Mouse (Mus musculus) limb, embryonic 13.5 days (tissue): ENCODE results near the gene Heatr3. TPM values are rescaled to one million over a fixed set of nuclear protein-coding genes. Genes with fewer than 3 reads are reported as not detected.
"Not testable (repeated sequence)": the region's sequence is repeated elsewhere in the genome, so short reads cannot be mapped to it uniquely, and the experiment has no call there.

ENCODE experiments used
- ATAC-seq: fragments of 200-750 bp; cut with Nextera tagmentation; 2 replicates; pipeline ENCODE4 v1.8.0; 2017; ENCODE audit warnings: low read depth, moderate number of reproducible peaks, moderate TSS enrichment; ENCODE audit not compliant: low FRiP score
- H3K27ac ChIP-seq: fragments of 300-500 bp; sonication (generic); 2 replicates; pipeline ENCODE4 v1.5.1; 2015; ENCODE audit warnings: inconsistent platforms, mild to moderate bottlenecking, moderate library complexity
- H3K27me3 ChIP-seq: fragments of 300-500 bp; sonication (generic); 2 replicates; pipeline ENCODE4 v1.6.1; 2015; ENCODE audit warnings: mild to moderate bottlenecking, inconsistent platforms
- H3K36me3 ChIP-seq: fragments of 300-500 bp; sonication (generic); 2 replicates; pipeline ENCODE4 v1.6.1; 2015; ENCODE audit warnings: inconsistent platforms, mild to moderate bottlenecking, moderate library complexity
- H3K4me1 ChIP-seq: fragments of 300-500 bp; sonication (generic); 2 replicates; pipeline ENCODE4 v1.6.1; 2015; ENCODE audit warnings: inconsistent platforms
- H3K4me2 ChIP-seq: fragments of 300-500 bp; sonication (generic); replicated peaks from 2 replicates; pipeline ENCODE4 v1.6.1; 2015; ENCODE audit warnings: inconsistent platforms, mild to moderate bottlenecking, moderate library complexity
- H3K4me3 ChIP-seq: fragments of 300-500 bp; sonication (generic); 2 replicates; pipeline ENCODE4 v1.5.1; 2015; ENCODE audit warnings: moderate library complexity, mild to moderate bottlenecking, inconsistent platforms
- H3K9ac ChIP-seq: fragments of 300-500 bp; sonication (generic); 2 replicates; pipeline ENCODE4 v1.6.1; 2015; ENCODE audit warnings: mild to moderate bottlenecking, inconsistent platforms
- H3K9me3 ChIP-seq: fragments of 300-500 bp; sonication (generic); 2 replicates; pipeline ENCODE4 v1.6.1; 2016; ENCODE audit warnings: inconsistent platforms
- WGBS: fragments of 180-500 bp; shearing (Covaris S2); methylation state at CpG from one replicate; pipeline ENCODE4 v1.1.7; 2015; 5-methylcytosine and 5-hydroxymethylcytosine counted together
- polyA plus RNA-seq: library from polyadenylated mRNA; unstranded; fragments of >200 nt; fragmentation: Nextera tagmentation; extraction: Ambion mirVana; gene quantifications from 2 replicates; pipeline ENCODE4 v1.2.1, GENCODE M21; 2015

Gene Heatr3
- polyA plus RNA-seq, 1 experiment from 2014 or later = 52.0 TPM

DNA sequence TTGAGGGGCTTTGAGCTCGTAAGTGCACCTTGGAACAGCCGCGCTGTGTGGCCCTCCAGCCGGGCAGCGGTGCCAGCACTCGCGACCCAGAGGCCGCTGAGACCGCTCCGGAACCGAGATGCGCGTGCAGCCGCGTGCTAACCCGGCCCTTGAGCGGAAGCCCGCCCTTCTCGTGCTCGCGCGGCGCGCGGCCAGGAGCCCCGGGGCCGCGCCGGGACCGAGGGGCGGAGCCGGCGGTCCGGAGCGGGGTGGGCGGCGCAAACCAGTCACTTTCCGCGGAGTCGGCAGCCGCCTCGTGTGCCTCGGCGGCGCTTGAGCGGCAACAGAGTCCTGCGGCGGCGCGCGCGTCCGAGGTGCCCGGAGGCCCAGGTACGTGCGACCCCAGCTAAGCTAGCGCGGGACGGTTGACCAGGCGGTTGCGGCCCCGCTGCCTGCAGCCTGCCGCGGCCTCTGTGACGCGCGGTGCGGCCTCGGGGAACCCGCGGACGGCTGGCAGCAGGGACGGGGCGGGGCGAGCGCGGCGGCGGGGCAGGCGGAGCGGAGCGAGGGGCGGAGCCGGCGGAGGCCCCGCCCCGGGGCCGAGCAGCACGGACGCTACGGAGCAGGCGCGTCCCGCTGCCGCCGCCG lies 61.4 kb downstream of the Heatr3 start, which contains the start of gene Tent4b:
Gene Tent4b (plus strand): TSS at position 269 of the 627 bp plus-strand sequence.
- Histone ChIP-seq H3K9me3 (no peaks in the 10 kb centered on the region), H3K4me2 (peak within 1 kb of the TSS; percentile 95), H3K4me1 (peaks cover 34% of the 10 kb centered on the region), H3K4me3 (peak within 1 kb of the TSS; percentile 80), H3K27ac (peak within 1 kb of the TSS; percentile 95), H3K9ac (peak within 1 kb of the TSS; percentile 82), H3K27me3 (no peaks in the 10 kb centered on the region), H3K36me3 (peaks cover 5% of the 10 kb centered on the region; the same call in 1 of the 2 replicates)
- WGBS = under 1% methylated on average over 38 of the region's 97 CpGs
- ATAC-seq = peak; percentile 94

GRCm38 (mm10) chr8:88199700-88200601 lies 62.3 kb downstream of the Heatr3 start:
- no peaks in the 10 kb centered on the region for H3K27me3 ChIP-seq
- H3K4me2 ChIP-seq = peak overlapping the region; percentile 95
- no peaks in the 10 kb centered on the region for H3K9me3 ChIP-seq
- ATAC-seq = peak; percentile 49
- peak overlapping the region; percentile 82 for H3K9ac ChIP-seq
- peaks cover 34% of the 10 kb centered on the region for H3K4me1 ChIP-seq
- WGBS = under 1% methylated on average over 88 of the region's 117 CpGs
- H3K27ac ChIP-seq = peak overlapping the region; percentile 95; the same call in 1 of the 2 replicates
- peak overlapping the region; percentile 80 for H3K4me3 ChIP-seq
- peaks cover 5% of the 10 kb centered on the region for H3K36me3 ChIP-seq

DNA sequence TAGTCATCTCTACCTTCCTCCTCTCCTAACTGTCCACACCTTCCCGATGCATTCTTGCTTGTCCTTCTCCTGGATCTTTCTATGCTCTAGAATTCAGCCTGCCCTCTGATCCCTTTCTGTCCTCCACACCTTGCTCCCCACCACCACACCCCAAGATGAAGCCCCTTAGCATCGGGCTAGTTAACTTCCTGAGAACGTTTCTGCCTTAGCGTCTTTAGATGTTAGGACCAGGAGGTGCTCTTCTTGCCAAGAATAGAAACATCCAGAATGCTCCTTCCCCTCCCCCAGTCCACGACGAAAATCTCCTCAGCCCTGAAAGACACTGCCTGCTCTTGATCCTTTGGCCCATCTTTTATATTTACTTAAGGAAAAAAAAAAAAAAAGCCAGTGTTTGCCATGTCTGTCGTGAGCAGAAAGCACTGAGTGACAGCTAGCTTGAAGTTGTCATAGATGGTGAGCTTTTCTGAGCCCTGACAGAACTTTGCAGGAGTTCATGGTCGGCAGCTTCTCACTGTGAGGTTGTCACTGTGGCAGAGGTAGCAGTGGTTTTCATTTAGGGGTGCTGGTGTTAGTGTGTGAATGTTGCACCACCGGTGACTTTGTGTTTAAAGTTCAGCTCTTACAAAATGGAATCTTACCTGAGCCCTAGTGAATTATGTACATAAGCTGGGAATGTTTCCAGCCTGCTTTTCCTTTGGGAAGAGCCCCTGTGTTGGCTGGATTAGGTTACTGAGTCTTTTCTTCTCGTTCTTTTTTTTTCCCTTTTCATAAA lies 63.3 kb downstream of the Heatr3 start:
- Histone ChIP-seq H3K27me3 (no peaks in the 10 kb centered on the region), H3K4me1 (peaks cover 34% of the 10 kb centered on the region), H3K36me3 (peaks cover 10% of the 10 kb centered on the region), H3K4me2 (peak overlapping the region; percentile 95), H3K9ac (peak overlapping the region; percentile 82), H3K27ac (no peak overlapping the region), H3K4me3 (peak overlapping the region; percentile 80), H3K9me3 (no peaks in the 10 kb centered on the region)
- WGBS = 17% methylated on average over 10 of the region's 10 CpGs
- no peak for ATAC-seq

- Histone ChIP-seq H3K36me3 (peaks cover 13% of the 10 kb centered on the region), H3K4me3 (peak overlapping the region; percentile 80; the same call in 1 of the 2 replicates), H3K4me2 (peak overlapping the region; percentile 95), H3K9ac (peak overlapping the region; percentile 82; the same call in 1 of the 2 replicates), H3K27ac (peak overlapping the region; percentile 22; the same call in 1 of the 2 replicates), H3K9me3 (no peaks in the 10 kb centered on the region), H3K27me3 (no peaks in the 10 kb centered on the region), H3K4me1 (peaks cover 34% of the 10 kb centered on the region)
- 35% methylated on average over 3 of the region's 3 CpGs for WGBS
- ATAC-seq = no peak
Measured at GRCm38 (mm10) chr8:88201641-88202040, 64.0 kb downstream of the Heatr3 start.

GRCm38 (mm10) chr8:88206016-88206415 lies 68.4 kb downstream of the Heatr3 start:
- no peak for ATAC-seq
- WGBS = 88% methylated on average over 9 of the region's 9 CpGs
- H3K9ac ChIP-seq = no peak overlapping the region
- no peak overlapping the region for H3K27ac ChIP-seq
- no peak overlapping the region for H3K4me2 ChIP-seq
- no peak overlapping the region for H3K4me3 ChIP-seq
- H3K4me1 ChIP-seq = peaks cover 26% of the 10 kb centered on the region
- H3K36me3 ChIP-seq = peaks cover 22% of the 10 kb centered on the region
- no peaks in the 10 kb centered on the region for H3K9me3 ChIP-seq
- H3K27me3 ChIP-seq = no peaks in the 10 kb centered on the region

GRCm38 (mm10) chr8:88207121-88207821 lies 69.6 kb downstream of the Heatr3 start:
- no peak overlapping the region for H3K4me3 ChIP-seq
- H3K4me1 ChIP-seq = peaks cover 16% of the 10 kb centered on the region
- no peak overlapping the region for H3K4me2 ChIP-seq
- no peak overlapping the region for H3K9ac ChIP-seq
- no peaks in the 10 kb centered on the region for H3K27me3 ChIP-seq
- ATAC-seq = no peak
- H3K27ac ChIP-seq = no peak overlapping the region
- H3K36me3 ChIP-seq = peaks cover 22% of the 10 kb centered on the region
- H3K9me3 ChIP-seq = no peaks in the 10 kb centered on the region
- 84% methylated on average over 7 of the region's 7 CpGs for WGBS

GRCm38 (mm10) chr8:88209930-88210827 lies 72.5 kb downstream of the Heatr3 start:
- H3K27ac ChIP-seq, H3K4me3 ChIP-seq, H3K4me1 ChIP-seq, H3K27me3 ChIP-seq, H3K4me2 ChIP-seq, H3K9ac ChIP-seq, H3K9me3 ChIP-seq, ATAC-seq: not testable (repeated sequence)
- H3K36me3 ChIP-seq = peaks cover 18% of the 10 kb centered on the region
- WGBS = 95% methylated on average over 6 of the region's 6 CpGs

- Histone ChIP-seq H3K27me3 (no peaks in the 10 kb centered on the region), H3K36me3 (no peaks in the 10 kb centered on the region), H3K4me2 (no peak overlapping the region), H3K9ac (no peak overlapping the region), H3K27ac (no peak overlapping the region), H3K4me3 (no peak overlapping the region), H3K4me1 (peaks cover 28% of the 10 kb centered on the region), H3K9me3 (no peaks in the 10 kb centered on the region)
- WGBS = 48% methylated on average over 4 of the region's 4 CpGs
- no peak for ATAC-seq
Measured at GRCm38 (mm10) chr8:88221353-88221752, 83.7 kb downstream of the Heatr3 start.
